Mouse (Mus musculus) MEL (cell line): ENCODE data around the gene Eif3b. TPM values are rescaled to one million over a fixed set of nuclear protein-coding genes. Genes with fewer than 3 reads are reported as not detected.

Experiments
- DNase-seq: peaks from one replicate; pipeline ENCODE4 v3.0.0; 2011; ENCODE audit warnings: low read depth, low spot score
- H3K27ac ChIP-seq: 2 replicates; pipeline ENCODE4 v1.5.1; 2012; ENCODE audit warnings: low read depth, mild to moderate bottlenecking, control low read depth, low read length, moderate library complexity; ENCODE audit not compliant: control insufficient read depth
- H3K27me3 ChIP-seq, 2 experiments: fragments of 150-350 bp in 1 of 2; sonication (generic) in 1 of 2; 2 replicates each; pipeline ENCODE4 v1.6.1; 2012; ENCODE audit warnings: low read length in 2 of 2, mild to moderate bottlenecking in 2 of 2, improper control_type of control experiment in 1 of 2, moderate library complexity in 1 of 2; ENCODE audit not compliant: insufficient read depth in 2 of 2, control insufficient read depth in 1 of 2
- H3K36me3 ChIP-seq, 2 experiments: 2 replicates each; pipeline ENCODE4 v1.6.1; 2012 to 2014; ENCODE audit warnings: low read length in 2 of 2, improper control_type of control experiment in 1 of 2, inconsistent platforms in 1 of 2, mild to moderate bottlenecking in 1 of 2; ENCODE audit not compliant: insufficient read depth in 2 of 2, control insufficient read depth in 1 of 2
- H3K4me1 ChIP-seq, 2 experiments: fragments of 150-350 bp in 1 of 2; sonication (generic) in 1 of 2; 2 replicates each; pipeline ENCODE4 v1.6.1; 2012; ENCODE audit warnings: low read length in 2 of 2, improper control_type of control experiment in 1 of 2, mild to moderate bottlenecking in 1 of 2; ENCODE audit not compliant: insufficient read depth in 2 of 2, control insufficient read depth in 1 of 2
- H3K4me3 ChIP-seq, 2 experiments: fragments of 150-350 bp in 1 of 2; sonication (generic) in 1 of 2; 2 replicates each; pipeline ENCODE4 v1.5.1; 2012; ENCODE audit warnings: low read depth in 2 of 2, low read length in 2 of 2, mild to moderate bottlenecking in 2 of 2, moderate library complexity in 2 of 2, control low read depth in 1 of 2, improper control_type of control experiment in 1 of 2; ENCODE audit not compliant: control insufficient read depth in 1 of 2, insufficient read depth in 1 of 2
- H3K79me2 ChIP-seq: 2 replicates; pipeline ENCODE4 v1.6.1; 2012; ENCODE audit warnings: mild to moderate bottlenecking, low read length, moderate library complexity; ENCODE audit not compliant: control insufficient read depth, poor library complexity, insufficient read depth
- H3K9ac ChIP-seq: 2 replicates; pipeline ENCODE4 v1.6.1; 2012; ENCODE audit warnings: low read depth, mild to moderate bottlenecking, control low read depth, low read length, moderate library complexity; ENCODE audit not compliant: control insufficient read depth, poor library complexity, severe bottlenecking
- H3K9me3 ChIP-seq: fragments of 150-350 bp; sonication (generic); replicated peaks from 2 replicates; pipeline ENCODE4 v1.6.1; 2012; ENCODE audit warnings: mild to moderate bottlenecking, low read length, improper control_type of control experiment, moderate library complexity; ENCODE audit not compliant: insufficient read depth
- E2F4 ChIP-seq: IDR thresholded peaks from 2 replicates; pipeline ENCODE4 v1.6.1; 2011; ENCODE audit warnings: low read depth, low read length, improper control_type of control experiment, borderline replicate concordance
- EP300 ChIP-seq, 2 experiments: IDR thresholded peaks; 2 replicates each; pipeline ENCODE4 v1.6.1; 2011; ENCODE audit warnings: improper control_type of control experiment in 2 of 2, low read length in 2 of 2, low read depth in 1 of 2, mild to moderate bottlenecking in 1 of 2
- GABPA ChIP-seq: IDR thresholded peaks from 2 replicates; pipeline ENCODE4 v1.6.1; 2012; ENCODE audit warnings: low read depth, mild to moderate bottlenecking, inconsistent platforms, low read length, improper control_type of control experiment, moderate library complexity
- HCFC1 ChIP-seq: IDR thresholded peaks from 2 replicates; pipeline ENCODE4 v1.6.1; 2012; ENCODE audit warnings: low read depth, mild to moderate bottlenecking, inconsistent platforms, low read length, improper control_type of control experiment, moderate library complexity
- JUND ChIP-seq: IDR thresholded peaks from 2 replicates; pipeline ENCODE4 v1.6.1; 2011; ENCODE audit warnings: low read depth, mild to moderate bottlenecking, improper control_type of control experiment, low read length
- KAT2A ChIP-seq: conservative IDR thresholded peaks from 2 replicates; pipeline ENCODE4 v1.6.1; 2012; ENCODE audit warnings: low read depth, low read length, improper control_type of control experiment, inconsistent platforms
- MAFK ChIP-seq: IDR thresholded peaks from 2 replicates; pipeline ENCODE4 v1.6.1; 2011; ENCODE audit warnings: low read depth, mild to moderate bottlenecking, low read length, improper control_type of control experiment, borderline replicate concordance
- POLR2A ChIP-seq, 2 experiments: IDR thresholded peaks; 2 replicates each; pipeline ENCODE4 v1.6.1; 2011 to 2012; ENCODE audit warnings: low read length in 2 of 2, mild to moderate bottlenecking in 2 of 2, control low read depth in 1 of 2, improper control_type of control experiment in 1 of 2, low read depth in 1 of 2, moderate library complexity in 1 of 2; ENCODE audit not compliant: control insufficient read depth in 1 of 2, insufficient read depth in 1 of 2, poor library complexity in 1 of 2
- POLR2AphosphoS2 ChIP-seq: IDR thresholded peaks from 2 replicates; pipeline ENCODE4 v1.6.1; 2011; ENCODE audit warnings: low read length, improper control_type of control experiment
- RAD21 ChIP-seq: IDR thresholded peaks from 2 replicates; pipeline ENCODE4 v1.6.1; 2011; ENCODE audit warnings: mild to moderate bottlenecking, low read depth, low read length, improper control_type of control experiment
- SMC3 ChIP-seq: IDR thresholded peaks from 2 replicates; pipeline ENCODE4 v1.6.1; 2011; ENCODE audit warnings: low read depth, low read length, improper control_type of control experiment
- UBTF ChIP-seq: IDR thresholded peaks from 2 replicates; pipeline ENCODE4 v1.6.1; 2012; ENCODE audit warnings: low read depth, mild to moderate bottlenecking, inconsistent platforms, low read length, improper control_type of control experiment, moderate library complexity, borderline replicate concordance; ENCODE audit not compliant: insufficient read depth
- USF2 ChIP-seq, 2 experiments: IDR thresholded peaks; 2 replicates each; pipeline ENCODE4 v1.6.1; 2011 to 2012; ENCODE audit warnings: improper control_type of control experiment in 2 of 2, low read length in 2 of 2, borderline replicate concordance in 1 of 2, inconsistent platforms in 1 of 2, low read depth in 1 of 2, mild to moderate bottlenecking in 1 of 2; ENCODE audit not compliant: insufficient read depth in 1 of 2
- ZMIZ1 ChIP-seq: IDR thresholded peaks from 2 replicates; pipeline ENCODE4 v1.6.1; 2012; ENCODE audit warnings: low read depth, mild to moderate bottlenecking, inconsistent platforms, low read length, improper control_type of control experiment, moderate library complexity
- polyA plus RNA-seq, 2 experiments: library from polyadenylated mRNA; stranded (reverse) in 1 of 2; unstranded in 1 of 2; fragments of >175 nt in 1 of 2; fragments of >200 nt in 1 of 2; gene quantifications; 2 replicates each; pipeline versions ENCODE4 v1.2.1 to v1.2.4; 2012; ENCODE audit warnings: low replicate concordance in 2 of 2, low read depth in 1 of 2; ENCODE audit not compliant: insufficient read length in 2 of 2, insufficient read depth in 1 of 2, missing spikeins in 1 of 2
- total RNA-seq: library from RNA; depleted of rRNA; stranded (reverse); fragments of 300-350 nt; gene quantifications from 2 replicates; pipeline ENCODE4 v1.2.3, GENCODE M21; 2012

The Eif3b gene
- total and polyA plus RNA-seq, 3 experiments = 303 to 580 (median 376) TPM

DNA sequence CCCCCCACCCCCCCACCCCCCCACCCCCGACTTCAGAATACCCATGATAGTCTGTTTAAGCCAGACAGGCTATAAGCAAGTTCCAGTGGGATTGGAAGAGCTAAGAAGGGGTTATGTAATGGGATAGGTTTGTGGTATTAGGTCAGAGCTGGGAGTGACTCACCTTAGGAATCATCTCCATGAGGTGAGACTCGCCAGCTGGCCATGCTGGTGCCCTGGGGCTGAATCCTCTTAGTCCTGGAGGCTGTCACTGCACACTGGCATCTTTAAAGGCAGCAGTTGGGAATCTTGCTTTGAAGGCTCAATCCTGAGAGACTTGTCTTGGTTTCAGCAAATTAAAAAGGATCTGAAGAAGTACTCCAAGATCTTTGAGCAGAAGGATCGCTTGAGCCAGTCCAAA, 22.3 kb downstream of the Eif3b start:
- no peak for DNase-seq
- no peak overlapping the region for H3K27ac ChIP-seq

DNA sequence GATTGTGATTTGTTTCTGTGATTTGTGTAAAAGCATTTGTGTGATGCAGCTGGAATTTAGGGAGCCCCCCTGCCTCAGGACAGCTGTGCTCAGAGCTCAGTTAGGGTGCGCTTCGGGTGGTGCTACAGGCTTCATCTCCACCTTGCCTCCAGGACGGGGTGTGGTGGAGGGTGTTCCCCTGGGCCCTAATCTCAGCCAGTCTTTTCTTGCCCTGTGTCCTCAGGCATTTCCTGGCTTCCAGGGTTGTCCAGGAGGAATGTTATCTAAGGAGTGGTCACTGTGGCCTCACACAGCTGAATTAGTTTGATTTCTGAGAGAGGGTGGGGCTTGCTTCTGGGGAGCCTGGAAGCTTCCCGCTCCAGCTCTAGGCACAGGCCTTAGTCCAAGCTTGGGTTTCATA, 24.9 kb downstream of the Eif3b start:
- no peak overlapping the region for H3K4me3 ChIP-seq
- 0 out of 4 replicates have a peak, but pooled peaks of 1 of the 2 experiments have one; percentile 1 for TF ChIP-seq POLR2A (IDR thresholded peaks at IDR 0.05; ENCODE audit: control insufficient read depth in 1 of 2, insufficient read depth in 1 of 2, low read depth in 1 of 2, low read length in 2 of 2, poor library complexity in 1 of 2)
- no peak for TF ChIP-seq RAD21
- peaks cover 0 to 4% of the 10 kb centered on the region in 2 experiments; a peak in 1 of 4 replicates for H3K36me3 ChIP-seq
- no peak for DNase-seq
- no peaks in the 10 kb centered on the region for H3K79me2 ChIP-seq
- H3K27ac ChIP-seq = no peak overlapping the region
- H3K27me3 ChIP-seq = no peaks in the 10 kb centered on the region
- H3K9ac ChIP-seq = no peak overlapping the region
- H3K4me1 ChIP-seq = no peaks in the 10 kb centered on the region
- no peaks in the 10 kb centered on the region for H3K9me3 ChIP-seq

More for the DNA sequence above, 22.3 kb downstream of the Eif3b start:
- Histone ChIP-seq H3K79me2 (no peaks in the 10 kb centered on the region), H3K27me3 (no peaks in the 10 kb centered on the region), H3K4me3 (no peak overlapping the region), H3K9me3 (no peaks in the 10 kb centered on the region), H3K9ac (no peak overlapping the region), H3K4me1 (no peaks in the 10 kb centered on the region), H3K36me3 (peaks cover 0 to 6% of the 10 kb centered on the region in 2 experiments; a peak in 2 of 4 replicates)
- TF ChIP-seq UBTF (no peak), KAT2A (no peak), HCFC1 (no peak)

DNA sequence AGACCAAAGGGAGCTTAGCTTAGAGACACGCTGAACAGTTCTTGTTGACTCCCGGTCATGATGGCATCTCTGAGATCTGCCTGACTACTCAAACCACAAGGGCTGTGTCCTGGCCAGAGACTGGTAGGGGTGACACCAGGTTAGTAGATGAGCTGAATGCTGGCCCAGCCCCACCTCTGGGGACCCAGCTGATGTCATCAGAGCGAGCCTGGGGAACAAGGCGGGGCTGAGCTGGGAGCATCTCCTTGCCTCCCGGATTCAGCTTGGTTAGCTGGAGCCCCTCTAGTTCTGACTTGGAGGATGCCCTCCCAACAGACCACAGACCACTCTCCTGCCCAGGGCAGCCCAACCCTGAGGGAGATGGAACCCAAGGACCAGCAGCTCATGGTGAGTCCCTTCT, 26.2 kb downstream of the Eif3b start, which contains the start of gene Gm4869:
Gm4869 (plus strand) TSS at position 301 of the 400 bp plus-strand sequence.
- Histone ChIP-seq H3K4me3 (no peak within 1 kb of the TSS), H3K27ac (no peak within 1 kb of the TSS), H3K4me1 (no peaks in the 10 kb centered on the region), H3K9me3 (no peaks in the 10 kb centered on the region), H3K9ac (no peak within 1 kb of the TSS), H3K27me3 (no peaks in the 10 kb centered on the region), H3K79me2 (no peaks in the 10 kb centered on the region), H3K36me3 (peaks cover 0 to 3% of the 10 kb centered on the region in 2 experiments; a peak in 1 of 4 replicates)
- 0 out of 2 replicates have a peak, but pooled peaks have one; percentile 41 for TF ChIP-seq ZMIZ1
- no peak for TF ChIP-seq JUND
- no peak for DNase-seq

GRCm38 (mm10) chr5:140446054-140446453, 26.9 kb downstream of the Eif3b start:
- DNase-seq = no peak
- Histone ChIP-seq H3K4me1 (no peaks in the 10 kb centered on the region), H3K4me3 (no peak overlapping the region), H3K27ac (no peak overlapping the region), H3K79me2 (no peaks in the 10 kb centered on the region), H3K9me3 (no peaks in the 10 kb centered on the region), H3K9ac (no peak overlapping the region), H3K36me3 (no peaks in the 10 kb centered on the region; a peak in 1 of 4 replicates), H3K27me3 (no peaks in the 10 kb centered on the region)
- TF ChIP-seq E2F4 (no peak), SMC3 (no peak), POLR2A (IDR thresholded peaks at IDR 0.05; ENCODE audit: control insufficient read depth in 1 of 2, insufficient read depth in 1 of 2, low read depth in 1 of 2, low read length in 2 of 2, poor library complexity in 1 of 2) (no peak), EP300 (IDR thresholded peaks at IDR 0.05; ENCODE audit: low read depth in 1 of 2, low read length in 2 of 2) (no peak), MAFK (no peak), POLR2AphosphoS2 (no peak; the same call in 1 of the 2 replicates), USF2 (IDR thresholded peaks at IDR 0.05; ENCODE audit: borderline replicate concordance in 1 of 2, insufficient read depth in 1 of 2, low read depth in 1 of 2, low read length in 2 of 2) (no peak), GABPA (no peak), KAT2A (no peak), RAD21 (no peak)
